Mouse (Mus musculus): ENCODE data around the gene Unc13d. TPM values are rescaled to one million over a fixed set of nuclear protein-coding genes. Genes with fewer than 3 reads are reported as not detected.
A peak's percentile ranks its signal among the peaks of the same experiment; 100 is the strongest.
"Not testable (repeated sequence)": the region's sequence is repeated elsewhere in the genome, so short reads cannot be mapped to it uniquely, and the experiment has no call there.

The Unc13d gene
- total RNA-seq, 2 experiments from 2014 or later = 1.5 to 2.0 TPM

DNA sequence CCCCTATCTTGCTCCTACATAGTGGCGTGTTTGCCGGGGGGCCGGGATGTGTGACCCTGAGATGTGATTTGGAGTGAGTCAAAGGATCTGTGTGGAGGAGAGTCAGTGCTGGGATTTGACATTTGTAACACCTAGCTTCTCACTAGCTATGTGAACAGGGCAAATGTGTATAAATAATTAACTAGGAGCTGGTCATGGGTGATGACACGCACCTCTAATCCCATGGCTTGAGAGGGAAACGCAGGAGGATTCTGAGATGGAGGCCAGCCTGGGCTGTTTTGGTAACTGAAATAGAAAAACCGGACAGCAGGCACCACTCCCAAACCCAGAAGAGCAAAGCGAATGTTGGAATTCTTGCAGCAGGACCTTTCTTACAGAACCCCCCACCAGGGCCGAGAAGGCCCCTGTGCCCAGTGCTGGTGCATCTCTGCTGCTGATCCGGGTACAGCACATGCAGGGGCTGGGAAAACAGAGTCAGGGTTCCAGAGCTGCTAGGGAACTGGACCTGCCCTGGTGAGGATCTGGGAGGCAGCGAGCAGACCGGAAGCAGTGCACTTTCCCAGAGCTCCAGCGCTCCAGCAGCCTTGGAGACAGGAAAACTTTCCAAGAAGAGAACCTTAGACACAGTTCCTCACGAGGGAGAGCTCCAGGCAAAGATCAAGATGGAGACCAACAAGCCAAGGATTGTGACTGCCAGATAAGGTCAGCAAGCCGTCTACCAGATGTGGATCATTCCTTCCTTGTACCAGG, 21.1 kb upstream of the Unc13d start:
- TF ChIP-seq CTCF (IDR thresholded peaks at IDR 0.05) = no peak
- Histone ChIP-seq H3K27ac (0 out of 2 replicates have a peak overlapping the region, but pooled peaks have one; percentile 36), H3K4me3 (no peak overlapping the region)
- no peak for DNase-seq (ENCODE audit: extremely low spot score in 1 of 2, low spot score in 2 of 2)
- intact Hi-C loops (cut with DNase I) = no loop called here

GRCm38 (mm10) chr11:116096213-116097108, 18.7 kb upstream of the Unc13d start:
- TF ChIP-seq CTCF (IDR thresholded peaks at IDR 0.05) = peak; percentile 52
- intact Hi-C loops (cut with DNase I) = no loop called here
- H3K4me3 ChIP-seq = no peak overlapping the region
- H3K27ac ChIP-seq = no peak overlapping the region
- DNase-seq (ENCODE audit: extremely low spot score in 1 of 2, low spot score in 2 of 2) = no peak

DNA sequence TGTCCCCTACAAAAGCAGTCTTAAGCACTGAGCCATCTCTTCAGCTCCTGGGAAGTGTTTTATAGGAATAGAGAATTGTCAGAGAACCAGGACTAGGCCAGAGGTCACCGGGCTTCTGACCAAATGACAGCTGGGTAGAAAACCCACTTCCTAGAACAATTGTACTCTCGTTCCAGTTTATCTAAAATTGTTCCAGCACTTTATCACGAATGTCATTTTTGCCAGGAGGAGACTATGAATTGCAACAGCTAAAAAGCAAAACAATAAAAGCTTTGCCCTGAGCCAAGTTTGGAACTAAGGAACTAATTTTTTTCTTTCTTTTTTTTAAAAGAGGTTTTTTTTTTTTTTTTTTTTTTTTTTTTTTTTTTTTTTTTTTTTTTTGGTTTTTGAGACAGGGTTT, 17.8 kb upstream of the Unc13d start:
- intact Hi-C loops (cut with DNase I) = no loop called here
- no peak for TF ChIP-seq CTCF (IDR thresholded peaks at IDR 0.05)
- no peak overlapping the region for H3K4me3 ChIP-seq
- no peak overlapping the region for H3K27ac ChIP-seq
- DNase-seq (ENCODE audit: extremely low spot score in 1 of 2, low spot score in 2 of 2) = no peak

GRCm38 (mm10) chr11:116093771-116094565, 16.2 kb upstream of the Unc13d start:
- H3K27ac ChIP-seq = peak overlapping the region; percentile 73
- TF ChIP-seq CTCF (IDR thresholded peaks at IDR 0.05) = no peak
- intact Hi-C loops (cut with DNase I) = no loop called here

DNA sequence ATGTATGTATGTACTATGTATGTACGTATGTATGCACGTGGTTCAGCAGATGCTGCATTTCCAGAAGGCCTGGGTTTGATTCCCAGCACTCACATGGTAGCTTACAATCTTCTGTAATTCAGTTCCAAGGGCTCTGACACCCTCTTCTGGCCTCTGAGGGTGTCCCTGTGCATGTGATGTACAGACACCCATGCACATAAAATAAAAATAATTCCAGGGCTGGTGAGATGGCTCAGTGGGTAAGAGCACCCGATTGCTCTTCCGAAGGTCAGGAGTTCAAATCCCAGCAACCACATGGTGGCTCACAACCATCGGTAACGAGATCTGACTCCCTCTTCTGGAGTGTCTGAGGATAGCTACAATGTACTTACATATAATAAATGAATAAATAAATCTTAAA, 15.2 kb upstream of the Unc13d start:
- H3K27ac ChIP-seq; intact Hi-C loops (cut with DNase I); DNase-seq (ENCODE audit: extremely low spot score in 1 of 2, low spot score in 2 of 2); H3K4me3 ChIP-seq: not testable (repeated sequence)

More at GRCm38 (mm10) chr11:116093771-116094565, 16.2 kb upstream of the Unc13d start:
- DNase-seq (ENCODE audit: extremely low spot score in 1 of 2, low spot score in 2 of 2) = no peak
- H3K4me3 ChIP-seq = no peak overlapping the region

- Histone ChIP-seq H3K4me3 (no peak overlapping the region), H3K27ac (no peak overlapping the region)
- no peak for TF ChIP-seq CTCF (IDR thresholded peaks at IDR 0.05)
- no peak for DNase-seq (ENCODE audit: extremely low spot score in 1 of 2, low spot score in 2 of 2)
- intact Hi-C loops (cut with DNase I) = no loop called here
Observed at GRCm38 (mm10) chr11:116091591-116091990, 13.8 kb upstream of the Unc13d start.

DNA sequence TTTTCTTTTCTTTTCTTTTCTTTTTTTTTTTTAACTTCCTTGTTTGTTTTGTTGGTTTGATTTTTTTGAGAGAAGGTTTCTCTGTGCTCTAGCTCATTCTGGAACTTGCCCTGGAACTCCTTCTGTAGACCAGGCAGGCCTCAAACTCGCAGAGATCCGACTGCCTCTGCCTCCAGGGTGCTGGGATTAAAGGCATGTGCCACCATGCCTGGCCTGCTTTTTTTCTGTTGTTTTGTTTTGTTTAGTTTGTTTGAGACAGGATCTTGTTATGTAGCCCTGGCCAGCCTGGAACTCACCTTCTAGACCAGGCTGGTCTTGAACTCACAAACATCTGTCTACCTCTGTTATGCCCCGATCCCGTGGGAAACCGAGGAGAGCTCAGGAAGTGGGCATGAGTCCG, 11.8 kb upstream of the Unc13d start:
- H3K27ac ChIP-seq = no peak overlapping the region
- no peak for DNase-seq (ENCODE audit: extremely low spot score in 1 of 2, low spot score in 2 of 2)
- H3K4me3 ChIP-seq = no peak overlapping the region
- intact Hi-C loops (cut with DNase I) = loop anchor here (5.0 kb wide), 1 partner anchor 133 kb away; no protein-coding TSS in a partner anchor
- TF ChIP-seq CTCF (IDR thresholded peaks at IDR 0.05) = no peak

DNA sequence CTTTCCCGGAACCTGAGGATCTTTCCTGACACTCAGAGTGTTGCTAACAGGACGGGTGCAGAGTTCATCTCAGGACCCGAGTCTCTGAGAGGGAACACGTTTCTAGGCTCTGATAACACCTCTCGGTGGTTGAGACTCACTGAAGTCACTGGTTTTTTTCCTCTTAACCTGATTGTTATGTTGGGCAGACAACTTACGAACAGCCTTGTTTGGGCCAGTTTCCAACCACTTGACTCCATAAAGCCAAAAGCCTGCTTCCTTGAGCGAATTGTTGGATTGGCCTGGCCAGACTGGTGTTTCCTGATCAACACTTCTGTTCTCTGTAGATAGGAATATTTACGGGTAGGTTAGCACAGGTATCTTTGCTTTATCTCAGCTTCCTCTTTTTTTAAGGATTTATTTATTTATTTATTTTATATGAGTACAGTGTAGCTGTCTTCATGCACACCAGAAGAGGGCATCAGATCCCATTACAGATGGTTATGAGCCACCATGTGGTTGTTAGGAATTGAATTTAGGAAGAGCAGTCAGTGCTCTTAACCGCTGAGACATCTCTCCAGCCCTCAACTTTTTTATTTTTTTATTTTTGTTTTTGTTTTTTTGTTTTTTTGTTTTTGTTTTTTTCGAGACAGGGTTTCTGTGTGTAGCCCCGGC, 11.1 kb upstream of the Unc13d start:
- Histone ChIP-seq H3K27ac (no peak overlapping the region), H3K4me3 (no peak overlapping the region)
- TF ChIP-seq CTCF (IDR thresholded peaks at IDR 0.05) = peak; percentile 22
- intact Hi-C loops (cut with DNase I) = loop anchor here (5.0 kb wide), 1 partner anchor 133 kb away; no protein-coding TSS in a partner anchor
- DNase-seq (ENCODE audit: extremely low spot score in 1 of 2, low spot score in 2 of 2) = no peak

GRCm38 (mm10) chr11:116088188-116088587, 10.4 kb upstream of the Unc13d start:
- H3K4me3 ChIP-seq = no peak overlapping the region

DNA sequence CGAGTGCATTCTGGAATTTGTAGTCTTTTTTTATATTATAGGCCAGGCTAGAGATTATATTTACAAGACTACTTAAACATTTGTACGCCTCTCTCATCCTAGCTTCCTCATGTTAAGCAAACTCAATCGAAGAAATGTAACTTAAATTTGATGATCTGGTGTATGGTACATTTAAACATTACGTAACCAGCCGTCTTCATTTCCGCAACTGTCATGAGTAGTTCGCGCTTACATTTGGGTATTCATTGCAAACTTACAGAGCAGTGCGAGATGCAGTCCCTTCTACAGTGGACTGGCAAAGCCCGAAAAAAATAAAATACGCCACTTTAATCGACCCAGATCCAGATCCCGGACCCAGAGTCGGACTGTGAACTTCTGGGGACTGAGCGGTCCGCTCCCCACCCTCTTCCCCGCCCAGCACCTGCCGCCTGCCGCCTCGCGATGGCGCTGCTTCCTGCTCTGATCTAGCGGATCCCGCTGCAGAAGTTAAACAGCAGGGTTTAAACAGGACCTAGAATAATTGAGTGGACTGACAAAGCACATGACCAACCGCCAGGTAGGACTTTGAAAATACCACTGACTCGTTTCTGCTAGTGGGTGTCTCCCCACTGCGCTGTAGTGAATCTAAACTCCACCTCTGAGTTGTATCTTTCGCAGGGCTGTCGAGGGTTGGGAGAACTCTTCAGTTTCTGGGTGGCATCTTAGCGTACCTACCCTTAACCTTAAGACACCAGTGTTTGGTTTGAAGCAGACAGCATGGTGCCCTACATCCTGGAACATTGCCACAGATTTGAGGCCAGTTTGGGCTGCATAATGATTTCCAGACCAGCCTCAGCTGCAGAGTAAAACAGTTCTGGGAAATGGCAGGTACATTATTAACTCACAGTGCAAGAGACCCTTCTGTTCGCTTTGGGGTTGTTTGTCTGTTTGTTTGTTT, 9.7 kb upstream of the Unc13d start:
- intact Hi-C loops (cut with DNase I) = loop anchor here (1.0 to 5.0 kb wide), 3 partner anchors 43 to 135 kb away; partner anchors contain the start of gene Unk

More at GRCm38 (mm10) chr11:116088188-116088587, 10.4 kb upstream of the Unc13d start:
- TF ChIP-seq CTCF (IDR thresholded peaks at IDR 0.05) = no peak
- no peak for DNase-seq (ENCODE audit: extremely low spot score in 1 of 2, low spot score in 2 of 2)
- intact Hi-C loops (cut with DNase I) = loop anchor here (5.0 kb wide), 1 partner anchor 134 kb away; no protein-coding TSS in a partner anchor
- no peak overlapping the region for H3K27ac ChIP-seq

More for the DNA sequence above, 9.7 kb upstream of the Unc13d start:
- DNase-seq (ENCODE audit: extremely low spot score in 1 of 2, low spot score in 2 of 2) = peak; percentile 84 to 85
- Histone ChIP-seq H3K27ac (peak overlapping the region; percentile 92), H3K4me3 (peak overlapping the region; percentile 72)
- peak; percentile 89 for TF ChIP-seq CTCF (IDR thresholded peaks at IDR 0.05)

All from left cerebral cortex, adult 2 months (tissue).